Mouse (Mus musculus) heart, postnatal 0 days (tissue): Measurements from ENCODE around the gene Lmnb2.

Experiments
- CTCF ChIP-seq: IDR thresholded peaks from 2 replicates; pipeline ENCODE4 v1.5.1; 2016; ENCODE audit warnings: antibody characterized with exemption, control low read depth, low read depth
- EP300 ChIP-seq: IDR thresholded peaks from 2 replicates; pipeline ENCODE4 v1.6.1; 2016; ENCODE audit warnings: antibody characterized with exemption, low read depth

DNA sequence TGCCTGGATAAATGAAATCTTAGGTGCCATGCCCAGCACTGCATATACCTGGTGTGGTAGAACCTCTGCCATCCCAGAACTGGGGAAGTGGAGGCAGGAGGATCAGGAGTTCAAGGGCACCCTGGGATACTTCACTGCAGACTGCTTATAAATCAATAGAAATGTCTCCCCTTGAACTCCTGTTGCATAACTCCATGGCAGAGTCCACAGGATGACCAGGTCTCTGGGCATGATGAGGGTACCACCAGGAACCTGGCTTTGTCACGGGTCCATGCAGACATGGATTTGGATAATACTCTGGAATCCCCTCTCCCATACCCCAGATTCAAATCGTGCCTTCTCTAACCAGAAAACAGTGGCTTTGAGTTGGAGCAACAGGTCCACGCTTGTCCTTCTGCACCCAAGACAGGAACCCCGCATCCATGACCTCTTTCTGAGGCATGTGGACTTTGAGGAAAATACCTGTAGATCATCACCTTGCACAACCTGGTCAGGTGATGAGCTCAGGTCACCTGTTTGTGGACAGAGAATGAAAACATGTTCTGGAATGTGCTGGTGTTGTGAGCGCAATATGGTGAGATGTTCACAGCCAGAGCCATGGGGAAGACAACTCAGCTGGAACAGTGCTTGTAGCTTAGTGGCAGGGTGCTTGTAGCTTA is 41.1 kb upstream of the Lmnb2 start:
- TF ChIP-seq CTCF = no peak
- TF ChIP-seq EP300 = no peak
